23 mouse cellular contexts compared by ENCODE assay signal in genomic region chr7:136235563-136235962, GRCm38 (mm10).
"Had no signal": no experiment of that assay in that cellular context is flagged by ENCODE, and none has a peak within 500 bp of the region (broad histone marks: within the 10 kb centered on the region; RNA-seq: fewer than 3 reads in every experiment).

No protein-coding gene starts in this region.

- DNase-seq: forebrain, postnatal 0 days; gastrocnemius, postnatal 14 days; gastrocnemius, postnatal 36 days; heart, adult 2 months; heart, postnatal 14 days; heart, postnatal 36 days; kidney, adult 11 months; kidney, postnatal 10 days; kidney, postnatal 25 days; layer of hippocampus, adult 9-11 months; layer of hippocampus, postnatal 36 days; liver; liver, embryonic 13.5 days; liver, postnatal 0 days had no signal

- ATAC-seq: forebrain, postnatal 0 days; hindbrain, postnatal 0 days; intestine, embryonic 16.5 days; liver, postnatal 0 days had no signal

- H3K4me1 ChIP-seq: heart, embryonic 12.5 days; liver, embryonic 13.5 days; liver, embryonic 15.5 days had no signal

- H3K36me3 ChIP-seq: heart, embryonic 12.5 days; hindbrain, embryonic 13.5 days; hindbrain, embryonic 15.5 days; limb, embryonic 10.5 days; limb, embryonic 12.5 days; liver, embryonic 13.5 days; liver, embryonic 15.5 days had no signal

- H3K9me3 ChIP-seq: heart, embryonic 12.5 days; hindbrain, embryonic 13.5 days; hindbrain, embryonic 15.5 days; limb, embryonic 10.5 days; limb, embryonic 12.5 days; liver, embryonic 13.5 days; liver, embryonic 15.5 days had no signal

- H3K4me3 ChIP-seq: heart, adult 2 months; heart, embryonic 12.5 days; hindbrain, embryonic 13.5 days; hindbrain, embryonic 15.5 days; limb, embryonic 10.5 days; limb, embryonic 12.5 days; liver, embryonic 13.5 days; liver, embryonic 15.5 days had no signal

- H3K27ac ChIP-seq: heart, adult 2 months; hindbrain, embryonic 15.5 days; hindbrain, postnatal 0 days; limb, embryonic 10.5 days; limb, embryonic 12.5 days; liver, embryonic 13.5 days; liver, embryonic 15.5 days had no signal

- H3K4me2 ChIP-seq: heart, embryonic 12.5 days; hindbrain, embryonic 13.5 days; hindbrain, embryonic 15.5 days; limb, embryonic 12.5 days; liver, embryonic 11.5 days; liver, embryonic 13.5 days; liver, embryonic 15.5 days had no signal

- H3K9ac ChIP-seq: forebrain, postnatal 0 days; heart, embryonic 12.5 days; hindbrain, embryonic 13.5 days; hindbrain, embryonic 15.5 days; limb, embryonic 12.5 days; liver, embryonic 13.5 days; liver, embryonic 15.5 days; liver, postnatal 0 days had no signal

- H3K27me3 ChIP-seq: hindbrain, embryonic 13.5 days; hindbrain, embryonic 15.5 days; liver, embryonic 13.5 days; liver, embryonic 15.5 days had no signal
